Mouse (Mus musculus) bone marrow, adult 2 months (tissue): ENCODE results near the gene Scap.

Source experiments
- CTCF ChIP-seq: fragments of 200-500 bp; IDR thresholded peaks from 2 replicates; pipeline ENCODE4 v1.5.1; 2011; ENCODE audit warnings: low read length, control low read depth; ENCODE audit not compliant: control insufficient read depth, insufficient read depth
- POLR2A ChIP-seq: fragments of 200-500 bp; IDR thresholded peaks from 2 replicates; pipeline ENCODE4 v1.6.1; 2011; ENCODE audit warnings: low read depth, mild to moderate bottlenecking, control low read depth, low read length, borderline replicate concordance; ENCODE audit not compliant: control insufficient read depth

- TF ChIP-seq CTCF (no peak), POLR2A (no peak)
Observed at GRCm38 (mm10) chr9:110340037-110340750, 7.1 kb downstream of the Scap start.
